Mouse (Mus musculus) testis, adult 2 months (tissue): ENCODE measurements around the gene Slc43a1.

ENCODE experiments used
- CTCF ChIP-seq: fragments of 200-500 bp; IDR thresholded peaks from 2 replicates; pipeline ENCODE4 v1.5.1; 2012; ENCODE audit warnings: low read depth, mild to moderate bottlenecking, inconsistent platforms, low read length, moderate library complexity; ENCODE audit not compliant: control insufficient read depth, insufficient read depth, insufficient replicate concordance
- POLR2A ChIP-seq: fragments of 200-500 bp; IDR thresholded peaks from 2 replicates; pipeline ENCODE4 v1.6.1; 2012; ENCODE audit warnings: low read depth, mild to moderate bottlenecking, inconsistent platforms, low read length, moderate library complexity; ENCODE audit not compliant: control insufficient read depth

DNA sequence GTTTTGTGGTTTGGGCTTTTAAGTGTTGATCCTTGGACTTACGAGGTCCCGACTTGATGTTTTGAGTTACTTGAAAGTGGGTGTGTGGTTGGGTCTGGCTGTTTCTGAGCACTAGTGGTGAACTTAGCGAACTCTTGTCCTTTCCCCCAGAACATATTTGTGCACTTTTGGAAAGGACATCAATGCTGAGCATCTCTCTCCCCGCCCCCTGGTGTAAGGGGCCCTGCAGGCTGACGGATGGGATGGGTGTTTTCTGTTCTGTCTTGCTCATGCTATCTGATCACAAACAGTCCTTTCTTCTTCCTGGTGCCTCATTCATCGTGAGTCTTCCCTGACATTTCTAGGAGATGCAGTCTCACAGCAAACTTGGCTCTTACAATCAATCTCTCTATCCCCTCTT, 5.0 kb downstream of the Slc43a1 start:
- TF ChIP-seq CTCF, result no peak
- no peak for TF ChIP-seq POLR2A
